Comparison of ENCODE assay signal across 14 mouse cellular contexts in the genomic region with DNA sequence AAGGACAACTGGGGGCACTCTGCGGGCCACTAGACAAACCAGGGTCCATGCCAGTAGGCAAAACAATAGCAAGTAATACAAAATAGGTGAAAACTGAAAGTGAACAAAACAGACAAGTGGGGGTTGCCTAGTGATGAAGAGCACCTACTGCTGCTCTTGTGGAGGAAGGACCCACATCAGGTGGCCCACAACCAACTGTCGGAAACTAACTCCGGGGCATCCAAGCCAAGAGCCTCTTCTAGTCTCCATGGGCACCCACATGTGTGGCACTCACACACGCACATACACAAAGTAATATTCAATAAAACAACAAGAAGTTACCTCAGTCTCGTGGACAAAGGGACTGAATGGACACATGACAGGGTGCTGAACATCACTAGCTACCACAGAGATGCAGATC.
"Had no signal": no experiment of that assay in that cellular context is flagged by ENCODE, and none has a peak within 500 bp of the region (broad histone marks: within the 10 kb centered on the region; RNA-seq: fewer than 3 reads in every experiment).

No protein-coding gene starts in this region.

- H3K36me3 ChIP-seq: midbrain, embryonic 12.5 days had no signal

- H3K4me3 ChIP-seq: kidney, embryonic 15.5 days; liver, embryonic 12.5 days; lung, embryonic 15.5 days; midbrain, embryonic 12.5 days; neural tube, embryonic 15.5 days; stomach, embryonic 15.5 days had no signal

- DNase-seq: kidney, adult 2 months; kidney, postnatal 14 days; left cerebral cortex, postnatal 4 days; lung, postnatal 14 days; spleen, adult 18-20 months; thymus, postnatal 4 days had no signal

- H3K27ac ChIP-seq: kidney, embryonic 15.5 days; liver, embryonic 12.5 days; lung, embryonic 15.5 days; macrophage; midbrain, embryonic 12.5 days; neural tube, embryonic 15.5 days; stomach, embryonic 15.5 days had no signal

- H3K27me3 ChIP-seq: kidney, embryonic 15.5 days; liver, embryonic 12.5 days; lung, embryonic 15.5 days; megakaryocyte, embryonic 14.5 days; midbrain, embryonic 12.5 days; neural tube, embryonic 15.5 days; stomach, embryonic 15.5 days had no signal
